Mouse (Mus musculus) intestine, embryonic 14.5 days (tissue): ENCODE data around the gene 5830473C10Rik. TPM values are rescaled to one million over a fixed set of nuclear protein-coding genes. Genes with fewer than 3 reads are reported as not detected.

Source experiments
- ATAC-seq: fragments of 200-750 bp; cut with Nextera tagmentation; replicated peaks from 2 replicates; pipeline ENCODE4 v1.8.0; 2017; ENCODE audit warnings: low read depth, moderate number of reproducible peaks, moderate TSS enrichment, moderate library complexity; ENCODE audit not compliant: low FRiP score, low TSS enrichment
- DNase-seq: peaks from one replicate; pipeline ENCODE4 v3.0.0-alpha.2; 2018; ENCODE audit warnings: low spot score
- H3K27ac ChIP-seq: fragments of 300-500 bp; sonication (generic); 2 replicates; pipeline ENCODE4 v1.5.1; 2014; ENCODE audit warnings: low read depth, mild to moderate bottlenecking, control low read depth
- H3K27me3 ChIP-seq: fragments of 300-500 bp; sonication (generic); replicated peaks from 2 replicates; pipeline ENCODE4 v1.6.1; 2014; ENCODE audit warnings: low read length, control low read depth; ENCODE audit not compliant: control insufficient read depth, insufficient read depth
- H3K36me3 ChIP-seq: fragments of 300-500 bp; sonication (generic); 2 replicates; pipeline ENCODE4 v1.6.1; 2014; ENCODE audit warnings: low read length, control low read depth; ENCODE audit not compliant: control insufficient read depth, insufficient read depth
- H3K4me1 ChIP-seq: fragments of 300-500 bp; sonication (generic); replicated peaks from 2 replicates; pipeline ENCODE4 v1.6.1; 2014; ENCODE audit warnings: low read length, control low read depth, mixed read lengths; ENCODE audit not compliant: control insufficient read depth, insufficient read depth
- H3K4me2 ChIP-seq: fragments of 300-500 bp; sonication (generic); 2 replicates; pipeline ENCODE4 v1.6.1; 2014; ENCODE audit warnings: low read length
- H3K4me3 ChIP-seq: fragments of 300-500 bp; sonication (generic); 2 replicates; pipeline ENCODE4 v1.5.1; 2014; ENCODE audit warnings: low read depth, low read length, control low read depth, mixed read lengths
- H3K9ac ChIP-seq: fragments of 300-500 bp; sonication (generic); 2 replicates; pipeline ENCODE4 v1.6.1; 2014; ENCODE audit warnings: mild to moderate bottlenecking, low read length
- H3K9me3 ChIP-seq: fragments of 300-500 bp; sonication (generic); 2 replicates; pipeline ENCODE4 v1.6.1; 2016; ENCODE audit warnings: low read length, control low read depth; ENCODE audit not compliant: control insufficient read depth
- WGBS: fragments of 180-500 bp; shearing (Covaris S2); extraction: QIAGEN DNeasy Blood & Tissue Kit; methylation state at CpG from one replicate; pipeline ENCODE4 v1.1.7; 2014; 5-methylcytosine and 5-hydroxymethylcytosine counted together
- polyA plus RNA-seq: library from polyadenylated mRNA; unstranded; fragments of >200 nt; fragmentation: Nextera tagmentation; extraction: Ambion mirVana; gene quantifications from 2 replicates; pipeline ENCODE4 v1.2.1, GENCODE M21; 2014

The 5830473C10Rik gene
- polyA plus RNA-seq, 1 experiment from 2014 or later, result 0.18 TPM

- H3K4me3 ChIP-seq, result no peak overlapping the region
- 87% methylated on average over 4 of the region's 4 CpGs for WGBS
- no peak overlapping the region for H3K9ac ChIP-seq
- no peak overlapping the region for H3K4me2 ChIP-seq
- H3K27ac ChIP-seq, result no peak overlapping the region
- ATAC-seq (no peak), DNase-seq (no peak)
- no peaks in the 10 kb centered on the region for H3K27me3 ChIP-seq
- H3K4me1 ChIP-seq, result no peaks in the 10 kb centered on the region; the same call in 1 of the 2 replicates
- no peaks in the 10 kb centered on the region for H3K9me3 ChIP-seq
- H3K36me3 ChIP-seq, result no peaks in the 10 kb centered on the region
Observed at GRCm38 (mm10) chr5:90564161-90564560, 3.3 kb downstream of the 5830473C10Rik start.

GRCm38 (mm10) chr5:90565205-90565604 lies 4.3 kb downstream of the 5830473C10Rik start:
- Histone ChIP-seq H3K36me3 (no peaks in the 10 kb centered on the region), H3K27ac (no peak overlapping the region), H3K9me3 (no peaks in the 10 kb centered on the region), H3K4me3 (no peak overlapping the region), H3K4me1 (no peaks in the 10 kb centered on the region; the same call in 1 of the 2 replicates), H3K4me2 (no peak overlapping the region), H3K27me3 (no peaks in the 10 kb centered on the region), H3K9ac (no peak overlapping the region)
- ATAC-seq, result no peak
- DNase-seq, result no peak
- 81% methylated on average over 6 of the region's 6 CpGs for WGBS

GRCm38 (mm10) chr5:90567788-90568187 lies 6.9 kb downstream of the 5830473C10Rik start:
- Histone ChIP-seq H3K4me2 (no peak overlapping the region), H3K27ac (no peak overlapping the region), H3K9ac (no peak overlapping the region), H3K36me3 (no peaks in the 10 kb centered on the region), H3K9me3 (no peaks in the 10 kb centered on the region), H3K4me3 (no peak overlapping the region), H3K4me1 (no peaks in the 10 kb centered on the region; the same call in 1 of the 2 replicates), H3K27me3 (no peaks in the 10 kb centered on the region)
- ATAC-seq, result no peak
- no peak for DNase-seq
- 63% methylated on average over 5 of the region's 5 CpGs for WGBS

- ATAC-seq, result no peak
Observed at GRCm38 (mm10) chr5:90568338-90568737, 7.4 kb downstream of the 5830473C10Rik start.

GRCm38 (mm10) chr5:90571216-90571615 lies 10.3 kb downstream of the 5830473C10Rik start:
- WGBS, result 26% methylated on average over 3 of the region's 3 CpGs
- no peaks in the 10 kb centered on the region for H3K27me3 ChIP-seq
- H3K9me3 ChIP-seq, result no peaks in the 10 kb centered on the region
- ATAC-seq, result no peak
- no peak overlapping the region for H3K4me3 ChIP-seq
- H3K27ac ChIP-seq, result no peak overlapping the region
- no peak overlapping the region for H3K4me2 ChIP-seq
- no peaks in the 10 kb centered on the region; the same call in 1 of the 2 replicates for H3K4me1 ChIP-seq
- H3K36me3 ChIP-seq, result no peaks in the 10 kb centered on the region
- H3K9ac ChIP-seq, result no peak overlapping the region
- DNase-seq, result no peak

More at GRCm38 (mm10) chr5:90568338-90568737, 7.4 kb downstream of the 5830473C10Rik start:
- Histone ChIP-seq H3K9me3 (no peaks in the 10 kb centered on the region), H3K4me2 (no peak overlapping the region), H3K27me3 (no peaks in the 10 kb centered on the region), H3K4me1 (no peaks in the 10 kb centered on the region; the same call in 1 of the 2 replicates), H3K4me3 (no peak overlapping the region), H3K9ac (no peak overlapping the region), H3K36me3 (no peaks in the 10 kb centered on the region), H3K27ac (no peak overlapping the region)
- DNase-seq, result no peak

- DNase-seq (no peak), ATAC-seq (no peak)
- no peak overlapping the region for H3K4me2 ChIP-seq
- H3K27me3 ChIP-seq, result no peaks in the 10 kb centered on the region
- no peak overlapping the region for H3K9ac ChIP-seq
- no peaks in the 10 kb centered on the region for H3K9me3 ChIP-seq
- H3K4me3 ChIP-seq, result no peak overlapping the region
- 28% methylated on average over 9 of the region's 9 CpGs for WGBS
- no peak overlapping the region for H3K27ac ChIP-seq
- H3K4me1 ChIP-seq, result no peaks in the 10 kb centered on the region; the same call in 1 of the 2 replicates
- no peaks in the 10 kb centered on the region for H3K36me3 ChIP-seq
Observed at GRCm38 (mm10) chr5:90577751-90578150, 16.8 kb downstream of the 5830473C10Rik start.

GRCm38 (mm10) chr5:90579556-90579955 lies 18.6 kb downstream of the 5830473C10Rik start:
- ATAC-seq (no peak), DNase-seq (no peak)
- no peak overlapping the region for H3K4me2 ChIP-seq
- no peak overlapping the region for H3K9ac ChIP-seq
- WGBS, result 94% methylated on average over 9 of the region's 9 CpGs
- no peaks in the 10 kb centered on the region for H3K9me3 ChIP-seq
- H3K27ac ChIP-seq, result no peak overlapping the region
- H3K4me1 ChIP-seq, result no peaks in the 10 kb centered on the region; the same call in 1 of the 2 replicates
- H3K36me3 ChIP-seq, result no peaks in the 10 kb centered on the region
- no peaks in the 10 kb centered on the region for H3K27me3 ChIP-seq
- H3K4me3 ChIP-seq, result no peak overlapping the region

- Histone ChIP-seq H3K27me3 (no peaks in the 10 kb centered on the region), H3K4me3 (no peak overlapping the region)
- ATAC-seq, result no peak
Observed at GRCm38 (mm10) chr5:90582179-90582578, 21.3 kb downstream of the 5830473C10Rik start.

GRCm38 (mm10) chr5:90584799-90585198 lies 23.9 kb downstream of the 5830473C10Rik start:
- H3K4me2 ChIP-seq, result no peak overlapping the region

More at GRCm38 (mm10) chr5:90582179-90582578, 21.3 kb downstream of the 5830473C10Rik start:
- no peak overlapping the region for H3K9ac ChIP-seq
- no peak overlapping the region for H3K27ac ChIP-seq
- H3K4me1 ChIP-seq, result no peaks in the 10 kb centered on the region; the same call in 1 of the 2 replicates
- no peak for DNase-seq
- H3K9me3 ChIP-seq, result no peaks in the 10 kb centered on the region
- no peak overlapping the region for H3K4me2 ChIP-seq
- WGBS, result 73% methylated on average over 6 of the region's 6 CpGs
- no peaks in the 10 kb centered on the region for H3K36me3 ChIP-seq

More at GRCm38 (mm10) chr5:90584799-90585198, 23.9 kb downstream of the 5830473C10Rik start:
- ATAC-seq (no peak), DNase-seq (no peak)
- 84% methylated on average over 7 of the region's 7 CpGs for WGBS
- Histone ChIP-seq H3K36me3 (no peaks in the 10 kb centered on the region), H3K27ac (no peak overlapping the region), H3K4me1 (no peaks in the 10 kb centered on the region), H3K9me3 (no peaks in the 10 kb centered on the region), H3K9ac (no peak overlapping the region), H3K4me3 (no peak overlapping the region), H3K27me3 (no peaks in the 10 kb centered on the region)
